Mouse (Mus musculus) midbrain, embryonic 14.5 days (tissue): ENCODE data around the gene Dtx3l. TPM values are rescaled to one million over a fixed set of nuclear protein-coding genes. Genes with fewer than 3 reads are reported as not detected.

Source experiments
- ATAC-seq: fragments of 200-750 bp; cut with Nextera tagmentation; 2 replicates; pipeline ENCODE4 v1.8.0; 2017; ENCODE audit warnings: moderate number of reproducible peaks, moderate library complexity; ENCODE audit not compliant: low FRiP score, low TSS enrichment
- DNase-seq: peaks from one replicate; pipeline ENCODE4 v3.0.0-alpha.2; 2015
- H3K27ac ChIP-seq: fragments of 300-500 bp; sonication (generic); replicated peaks from 2 replicates; pipeline ENCODE4 v1.5.1; 2014; ENCODE audit warnings: mild to moderate bottlenecking, low read depth, low read length, moderate library complexity
- H3K27me3 ChIP-seq: fragments of 300-500 bp; sonication (generic); 2 replicates; pipeline ENCODE4 v1.6.1; 2014; ENCODE audit warnings: low read length, control low read depth, mixed read lengths; ENCODE audit not compliant: control insufficient read depth, insufficient read depth
- H3K36me3 ChIP-seq: fragments of 300-500 bp; sonication (generic); 2 replicates; pipeline ENCODE4 v1.6.1; 2014; ENCODE audit warnings: low read length, control low read depth; ENCODE audit not compliant: control insufficient read depth, insufficient read depth
- H3K4me1 ChIP-seq: fragments of 300-500 bp; sonication (generic); 2 replicates; pipeline ENCODE4 v1.6.1; 2014; ENCODE audit warnings: mild to moderate bottlenecking, antibody characterized with exemption, low read length, control low read depth; ENCODE audit not compliant: control insufficient read depth, insufficient read depth
- H3K4me2 ChIP-seq: fragments of 300-500 bp; sonication (generic); 2 replicates; pipeline ENCODE4 v1.6.1; 2014; ENCODE audit warnings: mild to moderate bottlenecking, low read length, moderate library complexity
- H3K4me3 ChIP-seq: fragments of 300-500 bp; sonication (generic); replicated peaks from 2 replicates; pipeline ENCODE4 v1.5.1; 2014; ENCODE audit warnings: low read depth, low read length
- H3K9ac ChIP-seq: fragments of 300-500 bp; sonication (generic); replicated peaks from 2 replicates; pipeline ENCODE4 v1.6.1; 2014; ENCODE audit warnings: mild to moderate bottlenecking, low read length, moderate library complexity
- H3K9me3 ChIP-seq: fragments of 300-500 bp; sonication (generic); 2 replicates; pipeline ENCODE4 v1.6.1; 2016; ENCODE audit warnings: low read length, control low read depth, mixed read lengths; ENCODE audit not compliant: control insufficient read depth
- WGBS: fragments of 180-500 bp; shearing (Covaris S2); extraction: QIAGEN DNeasy Blood & Tissue Kit; methylation state at CpG from one replicate; pipeline ENCODE4 v1.1.7; 2014; 5-methylcytosine and 5-hydroxymethylcytosine counted together
- polyA plus RNA-seq: library from polyadenylated mRNA; unstranded; fragments of >200 nt; fragmentation: Nextera tagmentation; extraction: Ambion mirVana; gene quantifications from 2 replicates; pipeline ENCODE4 v1.2.1, GENCODE M21; 2014

Gene Dtx3l
- polyA plus RNA-seq, 1 experiment from 2014 or later: 2.8 TPM

DNA sequence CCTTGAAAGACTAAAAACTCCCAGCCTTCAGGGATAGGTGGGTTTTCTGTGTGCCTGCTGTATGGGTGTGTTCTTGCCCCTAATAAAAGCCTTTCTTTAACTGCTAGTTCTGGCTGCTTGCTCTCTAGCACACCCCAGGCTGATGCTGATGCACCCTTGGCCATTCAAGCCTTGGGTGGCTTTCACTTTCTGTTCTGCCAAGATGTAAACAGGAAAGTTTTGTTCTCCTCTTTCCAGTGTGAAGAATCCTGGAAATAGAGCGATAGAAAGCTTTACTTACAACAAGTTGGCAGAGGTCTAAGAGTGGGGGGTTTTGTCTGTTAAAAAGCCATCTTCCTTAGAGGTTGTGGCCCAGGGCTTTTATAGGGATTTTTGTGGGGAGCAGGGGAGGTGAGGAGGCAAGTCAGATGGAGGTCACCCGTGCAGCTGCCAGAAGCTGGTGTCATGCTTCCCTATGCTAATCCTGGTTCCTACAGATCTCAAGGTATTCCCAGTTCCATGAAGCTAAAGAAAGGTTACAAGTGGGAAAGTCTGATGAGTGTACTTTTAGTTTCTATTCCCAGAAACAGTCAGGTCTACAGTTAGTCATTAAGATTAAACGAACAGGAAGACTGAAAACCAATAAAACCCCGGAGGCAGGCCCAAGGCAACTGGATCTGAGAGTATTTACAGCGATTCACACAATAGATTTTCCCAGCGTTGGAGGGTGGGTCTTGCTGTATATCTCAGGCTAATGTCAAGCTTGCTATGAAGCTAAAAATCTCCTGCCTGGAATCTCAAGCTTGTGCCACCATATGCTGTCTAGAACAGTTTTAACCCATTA lies 20.0 kb downstream of the Dtx3l start:
- Histone ChIP-seq H3K9me3 (no peaks in the 10 kb centered on the region), H3K4me2 (no peak overlapping the region), H3K9ac (no peak overlapping the region), H3K27ac (no peak overlapping the region), H3K36me3 (no peaks in the 10 kb centered on the region), H3K4me3 (no peak overlapping the region), H3K27me3 (no peaks in the 10 kb centered on the region), H3K4me1 (no peaks in the 10 kb centered on the region)
- no peak for ATAC-seq
- WGBS: 88% methylated on average over 6 of the region's 6 CpGs
- DNase-seq: no peak

- H3K4me3 ChIP-seq: no peak overlapping the region
- WGBS: 75% methylated on average over 5 of the region's 5 CpGs
- no peaks in the 10 kb centered on the region for H3K4me1 ChIP-seq
- H3K36me3 ChIP-seq: no peaks in the 10 kb centered on the region
- H3K27me3 ChIP-seq: no peaks in the 10 kb centered on the region
- H3K9me3 ChIP-seq: no peaks in the 10 kb centered on the region
- H3K9ac ChIP-seq: no peak overlapping the region
- no peak overlapping the region for H3K27ac ChIP-seq
- ATAC-seq (no peak), DNase-seq (no peak)
- no peak overlapping the region for H3K4me2 ChIP-seq
Measured at GRCm38 (mm10) chr16:35914301-35914700, 24.6 kb downstream of the Dtx3l start.

- H3K4me1 ChIP-seq: no peaks in the 10 kb centered on the region
- H3K4me2 ChIP-seq: no peak overlapping the region
- no peaks in the 10 kb centered on the region for H3K27me3 ChIP-seq
- WGBS: 72% methylated on average over 1 of the region's 1 CpGs
- DNase-seq (no peak), ATAC-seq (no peak)
- no peaks in the 10 kb centered on the region for H3K36me3 ChIP-seq
- no peak overlapping the region for H3K4me3 ChIP-seq
- H3K9me3 ChIP-seq: no peaks in the 10 kb centered on the region
- no peak overlapping the region for H3K9ac ChIP-seq
- H3K27ac ChIP-seq: no peak overlapping the region
Measured at GRCm38 (mm10) chr16:35913526-35913925, 25.4 kb downstream of the Dtx3l start.

- H3K9me3 ChIP-seq: no peaks in the 10 kb centered on the region
- no peak for DNase-seq
- no peaks in the 10 kb centered on the region for H3K36me3 ChIP-seq
- no peak overlapping the region for H3K4me3 ChIP-seq
- no peak overlapping the region for H3K4me2 ChIP-seq
- no peaks in the 10 kb centered on the region for H3K27me3 ChIP-seq
- no peak overlapping the region for H3K9ac ChIP-seq
- no peak for ATAC-seq
- 71% methylated on average over 3 of the region's 3 CpGs for WGBS
- H3K27ac ChIP-seq: no peak overlapping the region
- H3K4me1 ChIP-seq: no peaks in the 10 kb centered on the region
Measured at GRCm38 (mm10) chr16:35911449-35911848, 27.5 kb downstream of the Dtx3l start.

- H3K9ac ChIP-seq: no peak overlapping the region
- H3K4me2 ChIP-seq: no peak overlapping the region
- H3K36me3 ChIP-seq: no peaks in the 10 kb centered on the region
- ATAC-seq: no peak
- H3K27ac ChIP-seq: no peak overlapping the region
- no peak for DNase-seq
- no peaks in the 10 kb centered on the region for H3K27me3 ChIP-seq
- no peaks in the 10 kb centered on the region for H3K4me1 ChIP-seq
- WGBS: 67% methylated on average over 4 of the region's 4 CpGs
- no peak overlapping the region for H3K4me3 ChIP-seq
- H3K9me3 ChIP-seq: no peaks in the 10 kb centered on the region
Measured at GRCm38 (mm10) chr16:35907432-35908201, 31.3 kb downstream of the Dtx3l start.

DNA sequence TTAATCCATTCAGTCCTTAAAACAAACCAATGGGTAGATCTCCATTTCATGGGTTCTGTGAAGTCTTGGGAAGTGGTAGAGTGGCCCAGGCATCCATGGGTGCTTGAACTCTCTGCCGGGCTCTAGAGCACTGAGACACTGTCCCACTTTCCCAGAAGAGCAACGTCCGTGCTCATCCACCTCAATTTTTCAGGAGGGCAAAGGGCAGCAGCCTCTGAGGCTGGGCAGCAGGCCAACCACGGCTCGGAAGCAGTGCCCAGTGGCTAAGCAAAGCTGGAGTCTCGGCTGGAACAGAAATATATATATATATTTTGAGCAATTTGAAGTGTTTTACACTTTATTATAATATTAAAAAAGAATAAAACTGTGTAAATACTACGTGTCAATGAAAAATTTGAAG lies 32.1 kb downstream of the Dtx3l start:
- H3K9me3 ChIP-seq: no peaks in the 10 kb centered on the region

GRCm38 (mm10) chr16:35905819-35906485 lies 33.0 kb downstream of the Dtx3l start:
- ATAC-seq: no peak
- Histone ChIP-seq H3K27me3 (no peaks in the 10 kb centered on the region), H3K9ac (no peak overlapping the region), H3K4me2 (no peak overlapping the region), H3K9me3 (no peaks in the 10 kb centered on the region), H3K36me3 (no peaks in the 10 kb centered on the region), H3K4me3 (no peak overlapping the region), H3K4me1 (no peaks in the 10 kb centered on the region), H3K27ac (no peak overlapping the region)
- WGBS: 86% methylated on average over 6 of the region's 6 CpGs
- DNase-seq: no peak

More for the DNA sequence above, 32.1 kb downstream of the Dtx3l start:
- no peak overlapping the region for H3K9ac ChIP-seq
- no peak overlapping the region for H3K4me3 ChIP-seq
- ATAC-seq (no peak), DNase-seq (no peak)
- H3K36me3 ChIP-seq: no peaks in the 10 kb centered on the region
- H3K27ac ChIP-seq: no peak overlapping the region
- H3K4me1 ChIP-seq: no peaks in the 10 kb centered on the region
- WGBS: 87% methylated on average over 7 of the region's 7 CpGs
- no peak overlapping the region for H3K4me2 ChIP-seq
- H3K27me3 ChIP-seq: no peaks in the 10 kb centered on the region

DNA sequence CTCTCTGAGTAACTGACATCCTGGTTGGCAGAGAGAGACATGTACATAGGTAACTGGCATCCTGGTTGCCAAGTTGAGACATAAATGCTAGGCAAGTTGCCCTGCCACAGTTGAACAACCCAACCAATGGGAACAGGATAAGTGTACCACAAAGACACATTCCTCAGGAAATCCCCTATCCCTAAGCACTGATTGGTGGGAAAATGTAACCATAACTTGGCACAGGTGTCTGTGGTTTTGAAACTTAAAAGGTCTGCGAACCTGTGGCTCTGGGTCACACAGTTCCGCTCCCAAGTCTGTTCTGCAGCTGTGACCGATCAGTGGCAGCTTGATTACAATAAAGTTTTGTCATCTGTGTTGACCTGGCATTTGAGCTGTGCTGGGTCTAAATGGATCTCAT lies 33.6 kb downstream of the Dtx3l start:
- no peaks in the 10 kb centered on the region for H3K9me3 ChIP-seq

More for the DNA sequence above, 33.6 kb downstream of the Dtx3l start:
- Histone ChIP-seq H3K9ac (no peak overlapping the region), H3K27me3 (no peaks in the 10 kb centered on the region), H3K27ac (no peak overlapping the region), H3K4me2 (no peak overlapping the region), H3K4me1 (no peaks in the 10 kb centered on the region), H3K36me3 (no peaks in the 10 kb centered on the region), H3K4me3 (no peak overlapping the region)
- ATAC-seq (no peak), DNase-seq (no peak)
- 94% methylated on average over 3 of the region's 3 CpGs for WGBS
